Mouse (Mus musculus) neural tube, embryonic 11.5 days (tissue): ENCODE measurements at regions not wholly inside any gene's neighbourhood (a gene's known extent, or its start where the extent isn't known, plus 50 kb on each side); places are given as distances from the start of the nearest gene placed in this dataset.

Experiments
- ATAC-seq: fragments of 200-750 bp; cut with Nextera tagmentation; 2 replicates; pipeline ENCODE4 v1.8.0; 2017; ENCODE audit warnings: moderate number of reproducible peaks, mild to moderate bottlenecking, moderate TSS enrichment, moderate library complexity; ENCODE audit not compliant: insufficient read depth, low FRiP score, low TSS enrichment
- DNase-seq: peaks from one replicate; pipeline ENCODE4 v3.0.0-alpha.2; 2015; ENCODE audit warnings: low spot score
- H3K27ac ChIP-seq: fragments of 300-500 bp; sonication (generic); 2 replicates; pipeline ENCODE4 v1.5.1; 2014; ENCODE audit warnings: low read depth, mild to moderate bottlenecking, low read length
- H3K27me3 ChIP-seq: fragments of 300-500 bp; sonication (generic); 2 replicates; pipeline ENCODE4 v1.6.1; 2014; ENCODE audit warnings: mild to moderate bottlenecking, low read length, mixed read lengths; ENCODE audit not compliant: control insufficient read depth, insufficient read depth
- H3K36me3 ChIP-seq: fragments of 300-500 bp; sonication (generic); 2 replicates; pipeline ENCODE4 v1.6.1; 2014; ENCODE audit warnings: mild to moderate bottlenecking, low read length, moderate library complexity, mixed read lengths; ENCODE audit not compliant: control insufficient read depth, insufficient read depth
- H3K4me1 ChIP-seq: fragments of 300-500 bp; sonication (generic); 2 replicates; pipeline ENCODE4 v1.6.1; 2014; ENCODE audit warnings: low read length, mixed read lengths; ENCODE audit not compliant: control insufficient read depth, insufficient read depth
- H3K4me2 ChIP-seq: fragments of 300-500 bp; sonication (generic); 2 replicates; pipeline ENCODE4 v1.6.1; 2014; ENCODE audit warnings: low read depth, mild to moderate bottlenecking, moderate library complexity
- H3K4me3 ChIP-seq: fragments of 300-500 bp; sonication (generic); 2 replicates; pipeline ENCODE4 v1.5.1; 2014; ENCODE audit warnings: low read depth, low read length
- H3K9ac ChIP-seq: fragments of 300-500 bp; sonication (generic); 2 replicates; pipeline ENCODE4 v1.6.1; 2014; ENCODE audit warnings: mild to moderate bottlenecking, low read length
- H3K9me3 ChIP-seq: fragments of 300-500 bp; sonication (generic); 2 replicates; pipeline ENCODE4 v1.6.1; 2016; ENCODE audit warnings: low read length; ENCODE audit not compliant: control insufficient read depth
- WGBS: fragments of 180-500 bp; shearing (Covaris S2); extraction: QIAGEN DNeasy Blood & Tissue Kit; methylation state at CpG from one replicate; pipeline ENCODE4 v1.1.7; 2014; 5-methylcytosine and 5-hydroxymethylcytosine counted together

- H3K9ac ChIP-seq: no peak overlapping the region
- ATAC-seq: no peak
- 88% methylated on average over 9 of the region's 9 CpGs for WGBS
- H3K27ac ChIP-seq: no peak overlapping the region
- H3K9me3 ChIP-seq: no peaks in the 10 kb centered on the region
- H3K27me3 ChIP-seq: no peaks in the 10 kb centered on the region
- DNase-seq: no peak
- H3K4me1 ChIP-seq: no peaks in the 10 kb centered on the region
- H3K4me3 ChIP-seq: no peak overlapping the region
- H3K36me3 ChIP-seq: no peaks in the 10 kb centered on the region
- H3K4me2 ChIP-seq: no peak overlapping the region
These were observed 245.2 kb downstream of the Sp3 start for GRCm38 (mm10) chr2:72735035-72735434.

DNA sequence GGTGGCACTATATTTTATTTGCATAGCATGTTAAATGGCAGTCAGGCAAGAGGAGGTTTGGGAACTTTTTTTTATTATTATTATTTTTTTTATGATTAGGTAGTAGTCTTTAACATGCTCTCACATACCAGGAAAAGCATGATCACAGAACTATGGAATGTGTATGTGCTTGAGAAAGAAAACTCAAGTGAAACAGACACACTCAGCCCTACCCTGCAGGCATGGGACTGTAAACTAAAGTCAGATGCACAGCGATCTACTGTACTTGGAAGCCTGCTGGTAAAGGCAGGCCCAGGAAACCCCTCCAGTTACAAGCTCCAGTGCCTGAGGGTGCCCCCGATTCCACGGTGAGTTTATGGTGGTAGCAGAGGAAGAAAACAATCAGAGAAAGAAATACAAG, 243.6 kb downstream of the Sp3 start:
- Histone ChIP-seq H3K27me3 (no peaks in the 10 kb centered on the region), H3K4me1 (no peaks in the 10 kb centered on the region), H3K4me2 (no peak overlapping the region), H3K9ac (no peak overlapping the region), H3K36me3 (no peaks in the 10 kb centered on the region), H3K9me3 (no peaks in the 10 kb centered on the region), H3K4me3 (no peak overlapping the region), H3K27ac (no peak overlapping the region)
- WGBS: 79% methylated on average over 3 of the region's 3 CpGs
- ATAC-seq (no peak), DNase-seq (no peak)

DNA sequence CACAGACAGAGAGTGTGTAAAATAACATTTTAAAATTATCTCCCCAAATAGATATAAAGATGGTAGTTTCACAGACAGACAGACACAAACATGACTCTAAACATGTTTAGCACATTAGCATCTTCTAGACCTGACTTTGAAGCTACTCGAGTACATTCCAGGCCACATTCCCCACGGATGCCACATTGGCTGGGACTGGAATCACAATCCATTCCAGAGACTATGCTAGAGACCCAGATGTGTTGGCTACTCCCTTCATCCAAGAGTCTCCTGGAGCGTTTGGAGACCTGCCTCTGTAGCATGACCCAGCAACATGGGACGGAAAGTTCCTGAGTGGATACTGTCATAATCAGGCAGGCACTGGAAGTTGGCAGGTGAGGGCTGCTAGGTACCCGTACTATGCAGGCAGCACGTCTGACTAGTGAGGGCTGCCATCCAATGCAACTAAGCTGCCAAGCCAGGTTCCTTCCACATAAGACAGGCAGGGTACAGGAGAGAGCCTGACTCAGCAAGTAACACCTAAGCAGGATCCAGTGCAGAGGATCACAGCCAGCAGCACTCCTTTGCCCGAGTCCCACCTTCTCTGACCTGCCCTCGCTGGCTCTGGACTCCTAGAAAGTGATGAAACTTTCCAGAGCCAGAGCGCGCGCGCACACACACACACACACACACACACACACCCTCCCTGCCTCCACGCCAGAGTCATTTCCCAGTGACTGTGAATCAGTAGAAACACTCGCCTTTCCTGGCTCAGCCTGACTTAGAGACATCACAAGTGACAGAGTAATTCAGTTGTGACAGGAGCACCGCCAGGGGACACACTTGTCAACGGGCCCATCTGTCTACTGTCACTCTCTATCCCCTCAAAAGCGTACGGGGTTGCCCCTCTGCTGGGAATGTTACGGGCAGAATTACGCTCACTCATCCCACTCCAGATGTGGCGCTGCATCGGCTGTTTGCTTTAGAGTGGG, 239.6 kb downstream of the Sp3 start:
- no peak for ATAC-seq
- peak; percentile 46 for DNase-seq
- 57% methylated on average over 22 of the region's 22 CpGs for WGBS

GRCm38 (mm10) chr2:72741746-72742145, 238.5 kb downstream of the Sp3 start:
- Histone ChIP-seq H3K4me3 (no peak overlapping the region), H3K4me1 (no peaks in the 10 kb centered on the region), H3K36me3 (no peaks in the 10 kb centered on the region), H3K4me2 (no peak overlapping the region), H3K9me3 (no peaks in the 10 kb centered on the region), H3K9ac (no peak overlapping the region), H3K27ac (no peak overlapping the region), H3K27me3 (no peaks in the 10 kb centered on the region)
- DNase-seq (no peak), ATAC-seq (no peak)
- WGBS: 91% methylated on average over 5 of the region's 5 CpGs

More for the DNA sequence above, 239.6 kb downstream of the Sp3 start:
- no peaks in the 10 kb centered on the region for H3K9me3 ChIP-seq
- no peaks in the 10 kb centered on the region for H3K27me3 ChIP-seq
- H3K4me3 ChIP-seq: no peak overlapping the region
- H3K27ac ChIP-seq: no peak overlapping the region
- H3K4me1 ChIP-seq: no peaks in the 10 kb centered on the region
- H3K4me2 ChIP-seq: no peak overlapping the region
- no peak overlapping the region for H3K9ac ChIP-seq
- no peaks in the 10 kb centered on the region for H3K36me3 ChIP-seq

DNA sequence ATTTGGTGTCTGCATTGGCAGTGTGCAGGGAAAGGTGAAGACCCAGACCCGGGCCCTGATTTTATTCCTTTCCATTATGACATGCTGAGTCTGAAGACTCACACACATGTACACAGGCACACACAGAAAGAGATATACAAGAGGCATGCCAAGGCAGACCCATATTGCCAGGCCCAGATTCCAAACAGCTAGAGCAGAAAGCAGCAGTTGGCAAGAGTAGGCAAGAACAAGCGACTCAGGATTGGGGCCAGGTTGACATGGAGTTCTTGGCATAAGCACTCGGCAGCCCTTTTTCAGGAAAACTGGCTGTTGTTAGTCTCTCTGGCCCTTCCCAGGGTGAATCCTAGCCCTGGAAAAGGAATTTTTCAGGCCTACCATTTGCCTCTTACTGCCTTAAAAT, 236.6 kb downstream of the Sp3 start:
- DNase-seq (no peak), ATAC-seq (no peak)
- Histone ChIP-seq H3K27me3 (no peaks in the 10 kb centered on the region), H3K9ac (no peak overlapping the region), H3K4me3 (no peak overlapping the region), H3K36me3 (no peaks in the 10 kb centered on the region), H3K4me1 (no peaks in the 10 kb centered on the region), H3K9me3 (no peaks in the 10 kb centered on the region), H3K4me2 (no peak overlapping the region), H3K27ac (no peak overlapping the region)
- 93% methylated on average over 3 of the region's 3 CpGs for WGBS

GRCm38 (mm10) chr2:72744901-72745300, 235.3 kb downstream of the Sp3 start:
- DNase-seq (no peak), ATAC-seq (no peak)
- WGBS: 77% methylated on average over 4 of the region's 4 CpGs
- Histone ChIP-seq H3K9ac (no peak overlapping the region), H3K9me3 (no peaks in the 10 kb centered on the region), H3K27me3 (no peaks in the 10 kb centered on the region), H3K4me2 (no peak overlapping the region), H3K36me3 (no peaks in the 10 kb centered on the region), H3K4me3 (no peak overlapping the region), H3K4me1 (no peaks in the 10 kb centered on the region), H3K27ac (no peak overlapping the region)

DNA sequence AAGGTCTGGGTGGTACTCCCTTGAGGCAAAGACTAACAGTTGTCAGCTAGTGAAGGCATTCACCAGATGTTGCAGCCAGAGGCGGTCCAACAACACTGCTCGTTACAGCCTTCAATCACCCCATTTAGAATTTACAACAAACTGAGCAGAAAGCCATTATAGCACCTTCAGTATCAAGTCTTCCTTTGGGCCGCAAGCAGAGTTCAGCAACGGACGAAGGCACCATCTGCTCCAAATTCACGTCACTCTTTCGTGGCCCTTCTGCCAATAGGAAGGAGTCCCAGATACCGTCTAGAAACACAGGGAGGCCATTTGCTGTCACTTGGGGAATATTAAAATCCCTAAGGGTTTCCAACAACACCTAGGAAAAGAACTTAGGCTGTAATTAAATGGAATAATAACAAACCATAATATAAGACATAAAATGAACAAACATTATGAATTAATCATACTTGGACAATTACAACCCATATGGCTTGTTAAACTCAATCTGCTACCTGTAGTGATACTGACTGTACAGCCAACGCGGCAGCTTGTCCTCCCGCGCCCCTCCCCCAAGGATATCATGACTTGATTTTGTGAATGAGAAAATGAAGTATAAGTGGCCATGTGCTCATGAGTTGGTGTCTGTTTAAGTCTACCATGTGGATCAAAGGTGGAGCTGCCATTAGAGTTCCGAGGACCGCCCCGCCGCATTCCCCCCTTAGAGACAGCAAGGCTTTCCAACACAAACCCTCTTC, 233.6 kb downstream of the Sp3 start:
- DNase-seq (no peak), ATAC-seq (no peak)
- H3K27ac ChIP-seq: no peak overlapping the region
- no peaks in the 10 kb centered on the region for H3K36me3 ChIP-seq
- no peaks in the 10 kb centered on the region for H3K4me1 ChIP-seq
- WGBS: 68% methylated on average over 16 of the region's 16 CpGs
- H3K27me3 ChIP-seq: no peaks in the 10 kb centered on the region
- no peaks in the 10 kb centered on the region for H3K9me3 ChIP-seq
- H3K9ac ChIP-seq: no peak overlapping the region
- H3K4me2 ChIP-seq: no peak overlapping the region
- no peak overlapping the region for H3K4me3 ChIP-seq

DNA sequence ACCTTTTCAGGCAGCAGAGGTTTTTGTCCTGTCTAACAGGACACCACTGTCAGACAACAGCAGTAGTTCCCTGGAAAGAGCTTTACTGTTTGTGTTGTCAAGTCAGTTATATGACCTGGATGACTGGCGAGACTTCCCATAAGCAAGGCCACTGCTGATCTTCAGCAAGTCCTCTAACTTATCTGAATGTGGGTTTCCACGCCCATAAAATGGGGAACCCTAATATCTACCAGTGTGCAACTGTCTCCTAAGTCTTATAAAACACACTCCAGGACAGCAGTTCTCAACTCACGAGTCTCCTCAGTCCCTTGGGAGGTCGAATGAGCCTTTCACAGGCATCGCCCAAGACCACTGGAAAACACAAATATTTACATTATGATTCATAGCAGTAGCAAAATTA, 232.9 kb downstream of the Sp3 start:
- H3K9ac ChIP-seq: no peak overlapping the region
- H3K4me1 ChIP-seq: no peaks in the 10 kb centered on the region
- no peaks in the 10 kb centered on the region for H3K36me3 ChIP-seq
- H3K4me2 ChIP-seq: no peak overlapping the region
- H3K4me3 ChIP-seq: no peak overlapping the region
- DNase-seq (no peak), ATAC-seq (no peak)
- H3K27ac ChIP-seq: no peak overlapping the region
- H3K27me3 ChIP-seq: no peaks in the 10 kb centered on the region
- 89% methylated on average over 5 of the region's 5 CpGs for WGBS
- no peaks in the 10 kb centered on the region for H3K9me3 ChIP-seq

GRCm38 (mm10) chr2:72749495-72749894, 230.8 kb downstream of the Sp3 start:
- no peak for ATAC-seq
- WGBS: 93% methylated on average over 1 of the region's 1 CpGs
- H3K9me3 ChIP-seq: no peaks in the 10 kb centered on the region
- H3K9ac ChIP-seq: no peak overlapping the region
- no peak overlapping the region for H3K27ac ChIP-seq
- H3K4me3 ChIP-seq: no peak overlapping the region
- H3K27me3 ChIP-seq: no peaks in the 10 kb centered on the region
- no peak for DNase-seq
- H3K36me3 ChIP-seq: no peaks in the 10 kb centered on the region
- no peak overlapping the region for H3K4me2 ChIP-seq
- no peaks in the 10 kb centered on the region for H3K4me1 ChIP-seq
